Mouse (Mus musculus) ES-E14 (cell line): ENCODE measurements around the gene Cep89.

Experiments
- CHD2 ChIP-seq: IDR thresholded peaks from 2 replicates; pipeline ENCODE4 v1.6.1; 2014; ENCODE audit warnings: mild to moderate bottlenecking, low read depth, low read length, inconsistent platforms
- HCFC1 ChIP-seq: IDR thresholded peaks from 2 replicates; pipeline ENCODE4 v1.6.1; 2012; ENCODE audit warnings: low read length, inconsistent platforms, borderline replicate concordance; ENCODE audit not compliant: insufficient read depth
- MAFK ChIP-seq: IDR thresholded peaks from 2 replicates; pipeline ENCODE4 v1.6.1; 2014; ENCODE audit warnings: mild to moderate bottlenecking, low read depth, low read length, inconsistent platforms; ENCODE audit not compliant: insufficient read depth
- ZC3H11A ChIP-seq: IDR thresholded peaks from 2 replicates; pipeline ENCODE4 v1.6.1; 2012; ENCODE audit warnings: low read depth, mild to moderate bottlenecking, inconsistent platforms, low read length, borderline replicate concordance
- ZNF384 ChIP-seq: IDR thresholded peaks from 2 replicates; pipeline ENCODE4 v1.6.1; 2012; ENCODE audit warnings: low read depth, low read length, inconsistent platforms

DNA sequence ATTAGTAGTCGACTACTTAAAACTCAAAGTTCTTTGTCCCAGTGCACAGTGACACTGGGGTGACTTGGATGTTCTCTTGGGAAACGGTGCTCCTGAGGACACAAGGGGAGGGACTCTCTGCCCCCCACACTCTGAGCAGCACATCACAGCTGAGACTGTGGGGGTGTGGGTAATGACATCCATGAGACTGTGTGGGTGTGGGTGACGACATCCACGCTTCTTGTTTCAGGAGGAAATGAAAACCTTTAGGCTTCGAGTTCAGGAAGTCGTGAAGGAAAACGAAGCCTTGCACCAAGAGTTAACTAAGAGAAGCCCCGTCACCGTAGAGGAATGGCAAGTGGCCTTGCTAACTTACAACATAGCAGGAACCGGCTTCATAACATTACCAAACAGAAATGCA, 26.2 kb downstream of the Cep89 start:
- TF ChIP-seq CHD2: no peak
- no peak for TF ChIP-seq ZNF384
- TF ChIP-seq HCFC1: no peak
- no peak for TF ChIP-seq MAFK
- TF ChIP-seq ZC3H11A: no peak
